Mouse (Mus musculus) naive thymus-derived CD4-positive, alpha-beta T cell, adult 5 months (primary cell): ENCODE measurements around the gene Mrps18c. TPM values are rescaled to one million over a fixed set of nuclear protein-coding genes. Genes with fewer than 3 reads are reported as not detected.

Source experiments
- polyA plus RNA-seq: library from polyadenylated mRNA; unstranded; fragments of 100-300 nt; shearing (Covaris generic); gene quantifications from one replicate; pipeline ENCODE4 v1.2.1, GENCODE M21; 2017

The Mrps18c gene
- 89.8 TPM for polyA plus RNA-seq

DNA sequence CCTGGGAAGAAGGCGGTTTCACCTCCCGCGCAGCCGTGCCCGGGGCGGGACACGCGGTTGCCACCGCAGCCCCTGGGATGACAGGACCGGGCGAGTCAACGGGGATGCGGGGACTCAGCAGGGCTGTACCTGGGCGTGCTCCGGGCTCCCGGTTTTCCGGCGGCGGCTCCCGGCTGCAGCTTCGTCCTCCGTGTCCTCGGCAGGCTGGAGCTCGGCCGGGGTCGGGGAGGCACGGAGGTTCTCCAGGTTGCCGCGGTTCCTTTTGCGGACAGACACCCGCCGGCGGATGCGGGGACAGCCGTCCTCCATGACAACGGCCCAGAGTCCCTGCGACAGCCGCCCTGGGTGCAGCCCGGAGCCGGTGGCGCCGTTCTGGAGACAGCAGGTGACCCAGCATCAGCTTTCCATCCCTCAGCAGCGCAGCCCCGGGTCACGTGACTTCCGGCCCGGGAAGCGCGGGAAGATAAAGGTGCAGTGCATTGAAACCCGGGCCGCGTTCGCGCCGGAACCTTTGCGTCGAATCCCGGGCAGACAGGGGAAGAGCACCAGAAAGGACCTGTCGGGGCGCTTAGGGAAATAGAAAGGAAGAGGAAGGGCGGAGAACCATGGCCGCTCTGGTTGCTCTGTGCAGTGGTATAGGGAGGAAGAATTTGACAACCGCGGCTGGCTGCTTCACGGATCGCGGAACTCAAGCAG is at the start of gene Mrps18c, which contains the start of gene Helq:
Mrps18c (plus strand) TSS at position 463 of the 696 bp plus-strand sequence.
Helq (minus strand) TSS at position 434 of the 696 bp plus-strand sequence.

DNA sequence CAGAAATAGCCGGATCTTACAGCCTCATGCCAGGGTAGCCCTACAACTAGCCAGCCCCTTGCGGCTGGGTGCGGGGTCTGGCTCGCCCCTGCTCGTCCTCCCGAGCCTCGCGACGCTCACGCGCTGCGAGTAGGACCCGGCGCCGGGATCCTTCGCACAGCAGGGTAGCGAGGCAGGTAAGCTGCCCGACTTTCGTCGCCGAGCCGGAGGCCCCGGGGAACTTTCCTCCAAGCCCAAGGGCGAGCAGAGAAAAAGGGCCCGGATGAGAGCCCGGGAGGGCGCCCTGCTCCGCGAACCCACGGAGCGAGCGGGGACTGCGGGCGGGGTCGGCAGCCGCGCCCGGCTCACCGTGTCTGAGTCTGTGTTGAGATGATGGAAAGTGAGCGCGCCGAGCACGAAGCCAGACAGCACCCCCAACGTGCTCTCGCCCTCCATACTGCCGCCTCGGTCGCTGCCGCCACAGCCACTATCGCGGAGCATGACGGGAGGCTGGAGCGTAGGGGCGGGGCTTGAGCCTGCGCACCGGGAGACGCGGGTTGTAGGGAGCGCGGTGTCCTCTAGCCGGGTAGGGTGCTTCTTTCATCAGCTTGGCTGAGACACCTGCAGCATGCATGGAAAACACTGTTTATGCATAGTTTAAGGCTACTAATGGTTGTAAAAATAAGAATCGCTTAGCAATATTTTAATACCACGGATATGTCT is 22.2 kb downstream of the Mrps18c start, which contains the start of gene Abraxas1:
Abraxas1 (minus strand) TSS at position 483 of the 702 bp plus-strand sequence.

DNA sequence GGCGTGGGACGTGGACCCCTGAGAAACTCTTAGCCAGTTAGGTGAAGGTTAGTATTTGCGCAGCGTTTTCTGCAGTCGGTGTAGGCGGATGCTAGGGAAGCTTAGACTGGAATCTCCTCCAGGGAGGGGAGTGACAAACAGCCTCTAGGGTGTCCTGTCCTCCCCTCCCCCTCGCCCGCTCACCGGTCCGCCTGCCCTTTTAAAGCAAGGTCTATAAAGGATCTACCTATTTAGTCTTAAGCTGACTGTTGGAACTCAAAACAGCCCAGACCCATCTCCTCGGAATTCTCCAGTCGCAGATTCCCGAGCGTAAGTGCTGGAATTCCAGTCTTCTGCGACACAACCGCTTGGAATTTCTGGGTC is 47.0 kb downstream of the Mrps18c start, which contains the start of gene Gpat3:
Gpat3 (plus strand) TSS at position 229 of the 363 bp plus-strand sequence.

Other genes starting within 250 kb of the Mrps18c start
- 0.40 TPM for gene Plac8, start 226.4 kb upstream of the Mrps18c start, polyA plus RNA-seq
- gene Coq2, start 123.5 kb upstream of the Mrps18c start, polyA plus RNA-seq = 40.1 TPM
- 0.15 TPM for gene Hpse, start 78.9 kb upstream of the Mrps18c start, polyA plus RNA-seq
- gene Helq, start within 50 bp of the Mrps18c start, polyA plus RNA-seq = 18.7 TPM
- 25.6 TPM for gene Abraxas1, start 22.3 kb downstream of the Mrps18c start, polyA plus RNA-seq
- 4.7 TPM for gene Gpat3, start 47.1 kb downstream of the Mrps18c start, polyA plus RNA-seq